Mouse (Mus musculus) large intestine, adult 2 months (tissue): ENCODE measurements at regions not wholly inside any gene's neighbourhood (a gene's known extent, or its start where the extent isn't known, plus 50 kb on each side); places are given as distances from the start of the nearest gene placed in this dataset.

Source experiments
- DNase-seq: peaks from one replicate; pipeline ENCODE4 v3.0.0-alpha.2; 2012; ENCODE audit warnings: low read depth, low spot score
- WGBS: fragments of 180-500 bp; shearing (Covaris S2); methylation state at CpG from one replicate; pipeline ENCODE4 v1.1.7; 2018; 5-methylcytosine and 5-hydroxymethylcytosine counted together

- no peak for DNase-seq
- 89% methylated on average over 6 of the region's 6 CpGs for WGBS
Measured at GRCm38 (mm10) chr2:45239001-45239400, 121.8 kb upstream of the Zeb2 start.

- 82% methylated on average over 13 of the region's 13 CpGs for WGBS
- no peak for DNase-seq
Measured at GRCm38 (mm10) chr2:45236168-45236700, 119.0 kb upstream of the Zeb2 start.

DNA sequence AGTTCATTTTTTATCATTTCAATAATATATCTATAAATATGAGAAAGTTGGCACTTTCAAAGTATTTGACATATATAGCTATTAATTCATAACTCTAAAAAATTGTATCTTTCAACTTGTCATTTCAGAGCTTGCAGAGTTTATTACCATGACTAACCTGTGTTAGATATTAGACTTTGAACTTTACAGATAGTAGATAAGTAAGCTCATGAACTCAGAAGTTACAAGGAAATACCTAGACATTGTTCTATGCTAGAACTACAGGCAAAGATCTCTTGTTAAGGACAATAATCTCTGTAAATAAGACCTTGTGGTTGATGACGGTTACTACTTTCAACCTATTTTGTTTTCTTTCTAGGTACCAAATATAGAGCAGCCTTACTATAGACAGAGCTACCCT, 117.0 kb upstream of the Zeb2 start:
- no peak for DNase-seq
- 43% methylated on average over 1 of the region's 1 CpGs for WGBS

GRCm38 (mm10) chr2:45230351-45231209, 113.4 kb upstream of the Zeb2 start:
- DNase-seq = no peak
- WGBS = 76% methylated on average over 11 of the region's 11 CpGs

DNA sequence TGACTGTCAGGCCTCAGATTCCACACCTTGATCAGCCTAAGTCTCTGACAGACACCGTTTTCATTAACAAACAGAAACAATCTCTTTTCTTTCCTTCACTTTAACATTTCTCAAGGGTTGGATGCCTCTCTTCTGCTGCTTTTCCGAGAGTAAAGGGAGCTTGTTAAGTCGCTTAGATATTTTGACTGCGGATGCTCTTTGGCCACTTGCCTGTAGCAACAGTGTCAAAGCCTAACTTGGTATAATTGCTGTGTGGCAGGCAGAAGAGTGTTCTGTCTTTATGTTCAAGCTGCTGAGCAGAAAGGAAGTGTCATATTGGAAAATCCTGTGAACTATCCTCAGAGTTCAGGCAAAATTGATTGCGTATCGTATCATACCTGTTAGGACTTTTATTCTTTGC, 112.3 kb upstream of the Zeb2 start:
- DNase-seq = no peak
- 81% methylated on average over 6 of the region's 6 CpGs for WGBS

- 65% methylated on average over 14 of the region's 14 CpGs for WGBS
- no peak for DNase-seq
Measured at GRCm38 (mm10) chr2:45227276-45227944, 110.2 kb upstream of the Zeb2 start.

DNA sequence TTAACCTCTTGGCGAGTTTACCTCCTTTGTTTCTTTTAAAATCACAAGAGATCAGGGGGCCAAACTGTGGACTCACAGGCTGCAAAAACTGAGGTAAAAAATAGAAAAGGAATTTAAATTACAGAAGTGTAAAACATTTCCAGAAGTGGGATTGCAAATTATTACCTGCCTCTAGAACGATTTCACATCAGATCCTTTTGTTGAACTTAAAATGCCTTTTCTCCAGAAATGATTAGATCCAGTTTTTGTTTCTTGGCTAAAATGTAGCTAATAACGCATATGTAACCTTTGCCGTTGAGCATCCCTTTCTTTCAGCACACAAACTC, 108.8 kb upstream of the Zeb2 start:
- DNase-seq = no peak
- 78% methylated on average over 4 of the region's 4 CpGs for WGBS

- WGBS = 68% methylated on average over 9 of the region's 9 CpGs
- DNase-seq = no peak
Measured at GRCm38 (mm10) chr2:45225364-45226044, 108.3 kb upstream of the Zeb2 start.

DNA sequence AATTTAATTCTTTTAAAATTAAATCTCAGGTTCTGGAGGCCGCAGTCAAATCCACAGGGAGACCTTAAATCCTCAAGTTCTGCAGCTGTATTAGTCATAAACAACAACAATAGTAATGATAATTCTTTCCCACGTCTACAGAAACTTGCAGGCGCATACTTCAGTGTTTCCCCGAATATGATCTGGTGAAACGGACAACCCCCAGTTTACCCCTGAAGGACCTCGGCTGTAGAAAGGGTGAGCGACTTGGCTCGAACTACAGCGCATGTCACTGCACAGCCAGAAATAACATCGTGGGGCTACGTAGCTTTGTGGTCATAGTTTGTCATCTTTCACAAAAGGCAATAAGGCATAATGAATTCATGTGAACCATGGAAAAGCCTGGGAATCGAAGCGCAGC, 105.0 kb upstream of the Zeb2 start:
- WGBS = 92% methylated on average over 13 of the region's 13 CpGs

GRCm38 (mm10) chr2:45219851-45220250, 102.7 kb upstream of the Zeb2 start:
- DNase-seq = no peak

More for the DNA sequence above, 105.0 kb upstream of the Zeb2 start:
- no peak for DNase-seq

DNA sequence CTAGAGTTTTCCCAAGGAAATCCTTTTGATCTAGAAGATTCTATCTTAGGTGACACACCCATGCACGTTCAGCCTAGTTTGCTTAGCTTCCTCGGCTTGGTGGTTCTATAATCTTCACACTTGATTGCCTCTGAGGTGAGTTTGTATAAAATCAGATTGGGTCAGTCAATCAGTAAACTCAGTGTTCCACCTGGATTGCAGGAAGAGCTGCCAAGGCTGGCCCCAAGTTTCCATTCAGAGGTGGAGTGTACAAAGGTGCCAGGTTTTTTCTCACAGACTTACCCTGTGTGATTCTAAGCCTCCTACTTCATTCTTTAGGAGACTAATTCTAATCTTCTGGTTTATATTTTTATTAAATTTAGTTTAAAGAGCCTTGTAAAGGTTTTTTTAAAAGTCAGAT, 95.6 kb upstream of the Zeb2 start:
- DNase-seq = no peak
- WGBS = 35% methylated on average over 2 of the region's 2 CpGs

More at GRCm38 (mm10) chr2:45219851-45220250, 102.7 kb upstream of the Zeb2 start:
- 66% methylated on average over 5 of the region's 5 CpGs for WGBS

GRCm38 (mm10) chr2:45208526-45208925, 91.3 kb upstream of the Zeb2 start:
- 88% methylated on average over 6 of the region's 6 CpGs for WGBS
- no peak for DNase-seq

GRCm38 (mm10) chr2:45205756-45206155, 88.6 kb upstream of the Zeb2 start:
- DNase-seq = no peak
- 57% methylated on average over 6 of the region's 6 CpGs for WGBS

GRCm38 (mm10) chr2:45205211-45205610, 88.0 kb upstream of the Zeb2 start:
- DNase-seq = no peak
- WGBS = 81% methylated on average over 3 of the region's 3 CpGs

DNA sequence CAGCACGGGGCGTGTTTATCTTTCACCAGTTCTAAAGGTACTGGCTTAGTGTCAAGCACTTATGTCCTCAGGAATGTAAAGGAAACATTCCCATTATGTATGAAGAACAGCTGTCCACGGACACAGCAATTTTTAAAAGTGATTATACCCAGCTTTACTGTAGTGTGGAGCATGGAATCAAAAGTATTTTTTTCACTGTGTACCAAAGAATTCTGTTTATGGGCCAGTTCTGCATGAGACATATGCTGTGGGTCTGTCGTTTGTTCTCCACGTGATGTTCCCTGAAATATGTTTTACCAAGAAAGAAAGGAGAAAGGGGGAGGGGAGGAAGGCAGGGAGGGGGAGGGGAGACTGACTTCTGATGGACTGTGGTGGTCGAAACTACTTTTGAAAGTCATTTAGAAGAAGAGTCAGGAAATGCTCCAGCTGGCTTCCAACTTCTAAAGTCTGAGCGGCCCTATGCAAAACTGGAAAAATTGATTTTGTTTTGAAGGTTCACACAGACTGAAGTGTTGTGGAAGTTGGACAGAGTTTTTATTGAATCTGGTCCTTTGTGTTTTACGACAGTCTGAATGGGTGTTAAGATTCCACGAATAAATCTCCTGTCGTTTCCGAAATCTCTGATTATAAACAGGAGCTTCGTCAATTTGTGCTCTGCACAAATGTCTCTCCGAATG, 80.9 kb upstream of the Zeb2 start:
- WGBS = 58% methylated on average over 13 of the region's 13 CpGs
- DNase-seq = no peak

DNA sequence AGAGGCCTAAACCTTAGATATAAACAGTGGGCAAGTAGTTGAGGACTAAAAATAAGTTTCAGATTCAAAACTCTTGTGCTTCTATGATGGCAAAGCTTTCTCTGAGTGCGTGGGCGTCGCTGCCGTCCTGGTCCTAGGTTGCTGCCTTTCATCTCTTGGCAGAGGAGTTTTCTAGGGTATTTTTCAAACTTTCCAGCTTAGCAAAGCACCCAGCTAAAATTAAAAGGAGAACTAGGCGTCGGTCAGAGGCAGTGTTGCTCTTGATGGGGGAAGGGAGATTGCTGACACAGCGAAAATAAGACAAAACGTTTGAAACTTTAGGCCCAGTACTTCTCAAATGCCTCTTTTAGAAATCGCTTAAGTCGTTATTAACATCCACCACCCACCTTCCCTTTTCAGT, 80.1 kb upstream of the Zeb2 start:
- 77% methylated on average over 10 of the region's 10 CpGs for WGBS

DNA sequence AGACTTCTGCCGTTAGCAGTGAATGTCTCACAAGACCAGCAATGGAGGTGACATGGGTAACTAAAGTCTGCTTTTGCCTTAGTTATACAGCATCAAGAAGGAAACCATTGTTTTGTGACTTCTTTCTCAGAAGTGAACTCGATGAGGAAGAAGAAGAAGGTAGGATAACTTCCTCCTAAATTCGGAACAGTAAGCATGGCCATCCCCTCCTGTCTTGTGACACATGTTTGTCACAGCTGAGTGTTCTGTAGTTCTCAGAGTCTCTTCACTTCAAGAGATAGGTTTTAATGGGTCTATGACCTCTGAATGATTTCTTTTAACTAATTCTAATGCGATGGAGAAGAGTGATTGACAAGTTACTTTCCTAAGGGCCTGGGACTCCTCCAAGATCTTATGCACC, 79.3 kb upstream of the Zeb2 start:
- 87% methylated on average over 4 of the region's 4 CpGs for WGBS

More for the DNA sequence above, 80.1 kb upstream of the Zeb2 start:
- DNase-seq = no peak

GRCm38 (mm10) chr2:45194335-45194734, 77.1 kb upstream of the Zeb2 start:
- WGBS = 84% methylated on average over 7 of the region's 7 CpGs
- no peak for DNase-seq

More for the DNA sequence above, 79.3 kb upstream of the Zeb2 start:
- no peak for DNase-seq

DNA sequence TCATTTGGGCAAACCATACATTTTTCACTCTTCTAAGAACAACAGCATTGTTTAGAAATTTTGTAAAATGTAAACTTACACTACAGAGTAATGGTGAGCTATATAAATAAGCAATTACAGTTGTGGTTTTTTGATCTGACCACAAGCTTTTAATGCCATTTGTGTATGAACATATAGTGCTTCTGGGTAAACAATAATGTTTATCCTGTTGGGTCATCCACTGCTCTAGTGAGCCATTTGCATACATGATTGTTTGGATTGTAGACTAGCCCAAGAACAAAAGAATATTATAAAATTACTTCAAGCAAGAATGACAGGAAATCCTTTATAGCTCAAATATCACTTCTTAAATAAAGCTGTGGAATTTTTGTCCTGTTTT, 68.4 kb upstream of the Zeb2 start:
- no peak for DNase-seq
